Mouse (Mus musculus) hindbrain, embryonic 12.5 days (tissue): ENCODE results near the gene Ebf1. TPM values are rescaled to one million over a fixed set of nuclear protein-coding genes. Genes with fewer than 3 reads are reported as not detected.

Experiments used
- ATAC-seq: fragments of 200-750 bp; cut with Nextera tagmentation; 2 replicates; pipeline ENCODE4 v1.8.0; 2017; ENCODE audit warnings: moderate TSS enrichment; ENCODE audit not compliant: low FRiP score
- H3K27ac ChIP-seq: fragments of 300-500 bp; sonication (generic); 2 replicates; pipeline ENCODE4 v1.5.1; 2016; ENCODE audit warnings: mild to moderate bottlenecking
- H3K27me3 ChIP-seq: fragments of 300-500 bp; sonication (generic); 2 replicates; pipeline ENCODE4 v1.6.1; 2016; ENCODE audit warnings: mild to moderate bottlenecking
- H3K36me3 ChIP-seq: fragments of 300-500 bp; sonication (generic); 2 replicates; pipeline ENCODE4 v1.6.1; 2016; ENCODE audit warnings: mild to moderate bottlenecking
- H3K4me1 ChIP-seq: fragments of 300-500 bp; sonication (generic); 2 replicates; pipeline ENCODE4 v1.6.1; 2016
- H3K4me2 ChIP-seq: fragments of 300-500 bp; sonication (generic); replicated peaks from 2 replicates; pipeline ENCODE4 v1.6.1; 2016; ENCODE audit warnings: mild to moderate bottlenecking
- H3K4me3 ChIP-seq: fragments of 300-500 bp; sonication (generic); 2 replicates; pipeline ENCODE4 v1.5.1; 2016; ENCODE audit warnings: mild to moderate bottlenecking
- H3K9ac ChIP-seq: fragments of 300-500 bp; sonication (generic); 2 replicates; pipeline ENCODE4 v1.6.1; 2016; ENCODE audit warnings: mild to moderate bottlenecking, moderate library complexity
- H3K9me3 ChIP-seq: fragments of 300-500 bp; sonication (generic); replicated peaks from 2 replicates; pipeline ENCODE4 v1.6.1; 2016; ENCODE audit warnings: mild to moderate bottlenecking
- WGBS: fragments of 180-500 bp; shearing (Covaris S2); methylation state at CpG from one replicate; pipeline ENCODE4 v1.1.7; 2016; 5-methylcytosine and 5-hydroxymethylcytosine counted together
- polyA plus RNA-seq: library from polyadenylated mRNA; unstranded; fragments of >200 nt; fragmentation: Nextera tagmentation; extraction: Ambion mirVana; gene quantifications from 2 replicates; pipeline ENCODE4 v1.2.1, GENCODE M21; 2016

Gene Ebf1
- polyA plus RNA-seq, 1 experiment from 2014 or later = 111 TPM

DNA sequence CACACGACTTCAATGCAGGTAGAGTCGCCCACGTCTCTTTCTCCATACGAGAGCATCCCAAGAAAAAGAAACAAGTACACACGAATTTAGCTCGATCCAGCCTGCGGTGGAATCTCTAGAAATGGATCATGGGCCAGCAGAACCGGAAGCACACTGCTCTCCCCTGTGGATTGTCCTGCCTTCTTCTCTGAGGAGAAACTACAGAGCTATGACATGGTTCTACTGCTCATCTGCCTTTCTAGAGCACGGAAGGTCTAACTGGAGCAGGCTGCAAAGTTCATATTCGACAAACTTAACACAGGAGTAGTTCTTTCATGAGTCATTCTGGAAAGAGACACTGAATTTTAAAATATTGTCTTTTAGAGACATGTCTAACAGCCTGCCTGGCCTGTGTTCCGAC lies 8.5 kb upstream of the Ebf1 start:
- Histone ChIP-seq H3K4me3 (no peak overlapping the region), H3K4me1 (peaks cover 24% of the 10 kb centered on the region), H3K27me3 (peaks cover 14% of the 10 kb centered on the region), H3K9ac (no peak overlapping the region), H3K9me3 (no peaks in the 10 kb centered on the region), H3K4me2 (no peak overlapping the region), H3K36me3 (no peaks in the 10 kb centered on the region), H3K27ac (no peak overlapping the region)
- 86% methylated on average over 11 of the region's 11 CpGs for WGBS
- no peak for ATAC-seq

DNA sequence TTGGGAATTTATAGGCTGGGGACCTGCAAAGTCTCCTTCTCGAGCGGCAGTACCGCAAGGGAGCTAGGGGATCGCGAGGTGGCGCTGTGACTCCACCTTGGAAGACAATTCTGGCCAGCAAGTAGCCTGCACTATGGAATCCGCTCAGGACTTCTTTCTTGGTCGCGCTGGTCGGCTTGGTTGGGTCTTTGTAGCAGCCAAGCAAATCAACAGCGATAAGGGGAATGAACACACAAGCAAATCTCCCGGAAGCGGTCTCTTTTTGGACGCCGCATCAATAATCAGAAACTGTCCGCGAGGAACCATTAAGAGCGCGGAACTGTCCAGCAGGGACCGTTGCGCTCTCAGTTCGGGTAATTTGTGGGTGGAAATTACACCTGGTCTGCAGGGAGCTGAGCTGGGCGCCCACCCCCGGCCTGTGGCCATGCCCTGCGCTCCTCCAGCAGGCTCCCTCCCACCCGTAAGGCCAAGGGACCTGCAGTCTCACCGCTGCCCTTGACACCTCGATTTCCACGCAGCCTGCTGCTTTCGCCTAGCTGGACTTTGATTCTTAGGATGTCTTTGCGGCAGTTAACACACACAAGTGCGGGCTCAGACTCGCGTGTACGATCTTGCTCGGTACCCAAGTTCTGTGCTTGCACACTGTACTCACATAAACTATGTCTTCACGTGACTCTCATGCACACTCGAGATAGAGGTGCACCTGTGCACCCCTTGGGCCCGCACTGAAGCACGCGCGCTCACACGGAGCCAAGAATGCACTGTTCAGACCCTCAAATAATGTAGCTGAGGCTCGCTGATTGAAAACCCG lies 5.9 kb upstream of the Ebf1 start:
- Histone ChIP-seq H3K27me3 (peaks cover 28% of the 10 kb centered on the region), H3K9me3 (no peaks in the 10 kb centered on the region), H3K36me3 (no peaks in the 10 kb centered on the region), H3K4me3 (peak overlapping the region; percentile 43), H3K27ac (peak overlapping the region; percentile 82), H3K9ac (peak overlapping the region; percentile 61), H3K4me2 (peak overlapping the region; percentile 94), H3K4me1 (peaks cover 30% of the 10 kb centered on the region)
- ATAC-seq = peak; percentile 83
- WGBS = under 1% methylated on average over 45 of the region's 45 CpGs

DNA sequence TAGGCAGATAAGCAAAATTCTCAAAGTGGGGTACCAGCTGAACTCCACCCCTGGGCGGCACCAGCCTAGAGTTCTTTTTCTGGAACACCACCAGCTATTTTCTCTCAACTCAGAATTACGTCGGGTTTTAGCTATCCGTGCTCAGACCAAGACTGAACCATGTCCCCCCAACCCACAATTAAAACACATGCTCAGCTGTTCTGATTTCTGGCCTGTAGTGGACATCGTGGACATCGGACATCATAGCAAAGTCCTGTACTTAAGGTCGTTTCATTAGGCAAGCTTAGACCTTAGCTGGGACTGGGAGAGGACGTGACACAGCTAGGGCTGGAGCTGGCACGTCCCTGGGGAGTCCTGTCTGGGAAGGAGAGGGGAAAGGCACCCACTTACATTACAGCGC lies 5.0 kb upstream of the Ebf1 start:
- Histone ChIP-seq H3K4me3 (peak overlapping the region; percentile 24; the same call in 1 of the 2 replicates), H3K4me1 (peaks cover 36% of the 10 kb centered on the region), H3K9ac (no peak overlapping the region), H3K27ac (no peak overlapping the region), H3K36me3 (no peaks in the 10 kb centered on the region), H3K4me2 (peak overlapping the region; percentile 94), H3K27me3 (peaks cover 28% of the 10 kb centered on the region), H3K9me3 (no peaks in the 10 kb centered on the region)
- ATAC-seq = no peak
- 8% methylated on average over 10 of the region's 10 CpGs for WGBS

DNA sequence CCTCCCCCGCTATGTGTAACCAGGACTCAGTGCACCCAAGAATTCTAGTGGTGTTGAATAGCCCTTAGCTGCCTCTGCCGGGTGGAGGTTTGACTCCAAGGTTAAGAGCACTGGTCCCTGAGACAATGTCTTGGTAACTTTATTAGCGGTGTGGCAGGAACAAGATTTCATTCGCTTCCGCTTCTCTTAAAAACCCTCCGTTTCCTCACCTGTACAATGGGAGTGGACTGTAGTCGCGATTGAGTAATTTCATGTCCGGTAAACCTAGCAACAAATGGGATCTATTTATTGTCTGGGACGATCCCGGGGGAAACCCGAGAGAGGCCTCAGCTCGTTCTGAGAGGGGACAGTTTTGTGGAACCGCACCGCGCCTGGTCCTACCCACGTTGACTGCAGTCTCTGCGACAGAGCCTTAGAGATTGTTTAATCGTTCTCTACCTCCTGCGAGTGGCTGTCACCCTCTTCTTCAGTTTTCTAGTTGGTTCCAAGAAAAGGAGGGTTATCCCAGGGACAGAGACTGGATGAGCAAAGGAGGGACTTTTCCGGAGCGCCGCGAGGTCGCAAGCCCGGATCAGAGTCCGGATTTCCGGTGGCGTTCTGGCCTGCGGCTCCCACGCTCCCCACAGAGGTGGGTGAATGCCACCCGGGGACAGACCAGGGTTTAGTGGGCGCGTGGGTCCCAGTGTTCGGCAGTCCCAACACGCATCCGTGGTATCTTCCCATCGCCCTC lies 4.3 kb upstream of the Ebf1 start:
- H3K9me3 ChIP-seq = no peaks in the 10 kb centered on the region
- peak overlapping the region; percentile 24 for H3K4me3 ChIP-seq
- WGBS = 1% methylated on average over 38 of the region's 38 CpGs
- peak overlapping the region; percentile 94 for H3K4me2 ChIP-seq
- no peaks in the 10 kb centered on the region for H3K36me3 ChIP-seq
- H3K9ac ChIP-seq = peak overlapping the region; percentile 39; the same call in 1 of the 2 replicates
- H3K4me1 ChIP-seq = peaks cover 36% of the 10 kb centered on the region
- peaks cover 28% of the 10 kb centered on the region for H3K27me3 ChIP-seq
- no peak for ATAC-seq
- H3K27ac ChIP-seq = no peak overlapping the region

DNA sequence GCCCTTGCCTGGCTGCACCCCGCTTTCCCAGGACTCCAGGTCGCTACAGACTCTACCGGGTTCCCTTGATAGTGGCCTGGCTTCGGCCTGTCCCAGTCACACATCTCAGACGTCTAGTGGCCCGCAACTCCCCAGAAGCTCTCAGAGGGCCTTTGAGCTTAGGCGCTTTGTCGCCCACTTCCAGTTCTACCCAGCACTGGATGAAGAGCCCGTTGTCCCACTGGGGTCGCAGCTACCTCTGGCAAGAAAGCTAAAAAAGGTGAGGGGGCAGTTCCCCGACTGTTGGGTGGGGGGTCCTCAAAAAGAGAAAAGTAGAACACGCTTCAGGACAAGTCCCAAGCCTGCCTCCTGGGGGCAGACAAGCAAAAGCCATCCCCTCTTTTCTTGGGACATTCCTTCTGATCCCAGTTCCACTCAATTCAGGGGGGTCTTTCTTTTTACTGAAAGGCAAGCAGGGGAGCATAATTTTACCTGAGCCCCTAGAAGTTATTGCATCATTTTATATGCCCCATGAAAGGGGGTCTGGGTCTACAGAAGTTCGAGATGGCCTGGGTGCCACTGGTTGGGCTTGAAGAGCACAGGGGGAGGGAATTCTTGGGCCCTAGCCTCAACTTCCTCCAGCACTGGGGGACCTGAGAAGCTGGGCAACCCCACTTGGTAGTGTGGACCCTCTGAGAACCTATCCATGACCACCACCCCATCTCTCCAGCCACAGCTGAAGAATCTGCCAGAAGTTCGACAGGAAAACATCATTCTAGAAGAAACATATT lies 3.5 kb upstream of the Ebf1 start:
- no peaks in the 10 kb centered on the region for H3K9me3 ChIP-seq
- peak overlapping the region; percentile 24 for H3K4me3 ChIP-seq
- H3K4me1 ChIP-seq = peaks cover 36% of the 10 kb centered on the region
- peaks cover 28% of the 10 kb centered on the region for H3K27me3 ChIP-seq
- WGBS = 9% methylated on average over 14 of the region's 14 CpGs
- H3K27ac ChIP-seq = no peak overlapping the region
- H3K9ac ChIP-seq = peak overlapping the region; percentile 39; the same call in 1 of the 2 replicates
- H3K36me3 ChIP-seq = no peaks in the 10 kb centered on the region
- peak overlapping the region; percentile 94 for H3K4me2 ChIP-seq
- ATAC-seq = no peak

DNA sequence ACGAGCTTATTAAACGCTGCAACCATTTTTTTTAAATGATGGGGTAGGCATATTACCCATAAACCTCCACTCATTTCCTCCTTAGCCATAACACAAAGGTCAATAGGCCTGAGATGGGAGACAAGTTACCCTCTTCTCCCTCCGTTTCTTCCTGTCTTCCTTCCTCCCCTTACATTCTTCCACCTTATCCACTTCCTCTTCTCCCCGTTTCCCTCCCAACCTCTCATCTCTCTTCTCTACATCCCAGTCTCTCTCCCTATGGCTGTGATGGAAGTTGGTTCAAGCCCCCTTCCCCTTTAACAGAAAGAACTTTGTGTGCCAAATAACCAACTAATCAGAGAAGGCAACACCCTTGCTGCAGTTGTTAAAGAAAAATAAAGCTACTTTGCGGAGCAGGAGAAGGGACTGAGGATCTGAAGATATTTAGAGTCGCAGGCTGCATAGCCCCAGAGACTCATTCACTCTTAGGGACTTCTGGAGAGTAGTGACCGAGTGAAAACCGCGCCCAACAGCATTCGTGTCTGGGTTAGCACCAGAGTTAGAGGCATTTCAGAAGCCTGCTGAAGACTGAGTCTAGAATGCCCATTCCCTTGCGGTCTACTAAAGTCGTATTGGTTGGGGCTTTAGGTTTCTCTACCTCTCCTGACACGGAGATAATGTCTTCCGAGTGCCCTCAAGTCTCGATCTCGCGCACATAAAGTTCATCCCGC lies 884 bp upstream of the Ebf1 start:
- no peak for ATAC-seq
- Histone ChIP-seq H3K27me3 (peaks cover 42% of the 10 kb centered on the region), H3K9ac (peak overlapping the region; percentile 56), H3K27ac (peak overlapping the region; percentile 88), H3K36me3 (no peaks in the 10 kb centered on the region), H3K9me3 (no peaks in the 10 kb centered on the region), H3K4me1 (peaks cover 54% of the 10 kb centered on the region), H3K4me2 (peak overlapping the region; percentile 86), H3K4me3 (peak overlapping the region; percentile 74)
- 12% methylated on average over 18 of the region's 18 CpGs for WGBS

DNA sequence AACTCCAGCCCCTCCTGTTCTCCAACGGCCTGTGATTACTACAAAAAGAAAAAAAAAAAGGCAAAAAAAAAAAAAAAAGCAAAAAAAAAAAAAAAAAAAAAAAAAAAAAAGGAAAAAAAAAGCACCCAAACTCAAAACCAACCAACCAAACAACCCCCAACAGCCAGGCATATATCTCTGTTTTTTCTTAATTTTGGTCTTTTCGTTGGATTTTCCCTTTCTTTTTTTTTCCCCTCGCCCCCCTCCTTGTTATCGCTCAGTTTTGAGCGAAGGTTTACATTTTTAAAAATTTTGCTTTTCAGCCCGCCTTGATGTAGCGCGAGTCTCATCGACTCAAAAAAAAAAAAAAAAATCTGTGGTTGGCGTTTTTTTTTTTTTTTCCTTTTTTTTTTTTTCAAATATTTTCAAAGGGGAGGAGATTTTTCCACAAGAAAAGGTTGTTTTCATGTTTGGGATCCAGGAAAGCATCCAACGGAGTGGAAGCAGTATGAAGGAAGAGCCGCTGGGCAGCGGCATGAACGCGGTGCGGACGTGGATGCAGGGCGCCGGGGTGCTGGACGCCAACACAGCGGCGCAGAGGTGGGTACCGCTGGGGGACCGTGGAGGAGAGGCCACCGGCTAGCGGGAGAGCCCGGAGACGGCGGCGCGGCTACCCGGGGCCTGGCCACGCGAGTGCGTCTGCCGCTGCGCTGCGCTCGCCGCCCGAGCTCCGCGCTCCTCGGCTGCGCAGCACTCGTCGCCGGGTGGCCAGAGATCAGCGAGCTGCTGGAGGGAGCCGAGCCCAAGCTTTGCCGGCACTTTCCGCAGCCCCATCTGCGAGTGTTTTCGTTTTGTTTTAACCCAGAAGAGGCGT lies 843 bp downstream of the Ebf1 start:
- Histone ChIP-seq H3K4me3 (peak overlapping the region; percentile 74), H3K9ac (peak overlapping the region; percentile 90), H3K4me2 (peak overlapping the region; percentile 86), H3K27ac (peak overlapping the region; percentile 92), H3K4me1 (peaks cover 46% of the 10 kb centered on the region), H3K9me3 (no peaks in the 10 kb centered on the region), H3K36me3 (no peaks in the 10 kb centered on the region), H3K27me3 (peaks cover 36% of the 10 kb centered on the region)
- under 1% methylated on average over 55 of the region's 55 CpGs for WGBS
- ATAC-seq = peak; percentile 21

DNA sequence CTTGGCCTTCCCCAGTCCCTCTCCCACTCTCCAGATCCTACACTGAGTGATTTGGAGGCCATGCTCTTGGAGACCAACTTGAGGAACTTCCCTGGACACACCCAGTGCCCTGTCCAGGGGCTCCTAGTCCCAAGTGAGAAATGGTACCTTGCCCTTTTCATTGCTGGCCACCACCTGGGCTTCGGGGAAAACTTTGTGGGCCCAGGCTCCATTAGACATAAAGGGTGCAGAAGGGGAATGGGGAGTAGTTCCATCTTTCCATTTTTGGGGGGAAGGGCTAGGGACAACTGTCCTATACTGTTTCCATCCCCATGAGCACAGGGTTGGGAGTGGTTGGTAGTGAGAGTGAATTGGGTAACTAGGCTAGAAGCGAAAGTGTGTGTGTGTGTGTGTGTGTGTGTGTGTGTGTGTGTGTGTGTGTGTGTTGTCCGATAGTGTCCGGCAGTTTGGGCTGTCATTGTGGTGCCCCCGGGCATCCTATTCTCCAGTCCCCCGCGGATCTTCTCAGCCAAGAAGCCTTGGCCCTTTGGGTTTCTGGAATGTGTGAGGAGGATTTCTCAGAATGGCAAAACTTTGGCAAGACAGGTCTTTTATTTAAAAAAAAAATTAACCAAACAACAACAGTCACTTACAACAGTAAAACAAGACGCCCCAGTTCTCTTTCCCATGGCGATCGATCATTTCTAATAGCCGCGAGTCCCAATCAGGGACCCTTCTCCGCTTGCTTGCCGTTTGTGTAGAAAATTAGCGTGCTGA lies 2.2 kb downstream of the Ebf1 start:
- peaks cover 39% of the 10 kb centered on the region for H3K4me1 ChIP-seq
- peaks cover 26% of the 10 kb centered on the region for H3K27me3 ChIP-seq

DNA sequence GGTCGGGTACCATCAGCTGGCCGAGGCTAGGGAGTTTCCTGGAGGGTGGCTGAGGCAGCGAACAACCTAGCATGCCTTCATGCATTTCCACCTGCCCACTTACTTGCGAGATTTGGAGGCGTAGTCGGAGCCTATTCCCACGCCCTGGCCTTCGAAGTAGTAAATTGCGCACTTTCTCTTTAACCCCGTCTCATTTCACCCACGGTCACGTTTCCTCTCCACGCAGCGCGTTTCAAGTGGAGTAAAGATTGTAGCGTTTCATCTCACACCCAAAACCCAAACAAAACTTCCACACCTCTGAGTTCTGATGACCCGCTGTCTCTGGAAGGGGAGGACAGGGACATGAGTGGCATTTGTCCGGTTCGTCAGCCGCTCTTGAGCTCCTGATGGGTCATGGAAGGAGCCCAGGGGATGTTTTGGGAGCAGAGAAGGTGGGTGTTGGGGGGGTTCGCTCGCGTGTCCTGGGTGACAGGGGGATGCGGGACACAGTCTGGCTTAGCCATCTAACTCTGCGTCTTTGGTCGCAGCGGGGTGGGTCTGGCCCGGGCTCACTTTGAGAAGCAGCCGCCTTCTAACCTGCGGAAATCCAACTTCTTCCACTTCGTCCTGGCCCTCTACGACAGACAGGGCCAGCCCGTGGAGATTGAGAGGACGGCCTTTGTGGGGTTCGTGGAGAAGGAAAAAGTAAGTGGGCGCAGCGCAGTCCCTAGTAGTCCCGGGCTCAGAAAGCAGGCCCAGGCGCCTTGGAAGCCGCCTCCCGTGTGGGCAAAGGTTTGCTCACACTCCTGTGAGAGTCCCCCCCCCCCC lies 3.0 kb downstream of the Ebf1 start:
- peaks cover 25% of the 10 kb centered on the region for H3K27me3 ChIP-seq
- peak overlapping the region; percentile 90 for H3K9ac ChIP-seq
- peak overlapping the region; percentile 92 for H3K27ac ChIP-seq
- peak overlapping the region; percentile 74 for H3K4me3 ChIP-seq
- WGBS = 4% methylated on average over 41 of the region's 41 CpGs
- H3K4me2 ChIP-seq = peak overlapping the region; percentile 86
- H3K9me3 ChIP-seq = no peaks in the 10 kb centered on the region
- peaks cover 42% of the 10 kb centered on the region for H3K4me1 ChIP-seq
- no peak for ATAC-seq
- no peaks in the 10 kb centered on the region for H3K36me3 ChIP-seq

More for the DNA sequence above, 2.2 kb downstream of the Ebf1 start:
- H3K4me3 ChIP-seq = peak overlapping the region; percentile 74
- no peaks in the 10 kb centered on the region for H3K36me3 ChIP-seq
- no peaks in the 10 kb centered on the region for H3K9me3 ChIP-seq
- peak overlapping the region; percentile 86 for H3K4me2 ChIP-seq
- peak overlapping the region; percentile 92 for H3K27ac ChIP-seq
- under 1% methylated on average over 15 of the region's 15 CpGs for WGBS
- no peak for ATAC-seq
- peak overlapping the region; percentile 90 for H3K9ac ChIP-seq
